Mouse (Mus musculus) ES-E14 (cell line): ENCODE measurements at regions not wholly inside any gene's neighbourhood (a gene's known extent, or its start where the extent isn't known, plus 50 kb on each side); places are given as distances from the start of the nearest gene placed in this dataset.

Experiments used
- HCFC1 ChIP-seq: IDR thresholded peaks from 2 replicates; pipeline ENCODE4 v1.6.1; 2012; ENCODE audit warnings: low read length, inconsistent platforms, borderline replicate concordance; ENCODE audit not compliant: insufficient read depth
- MAFK ChIP-seq: IDR thresholded peaks from 2 replicates; pipeline ENCODE4 v1.6.1; 2014; ENCODE audit warnings: mild to moderate bottlenecking, low read depth, low read length, inconsistent platforms; ENCODE audit not compliant: insufficient read depth
- ZC3H11A ChIP-seq: IDR thresholded peaks from 2 replicates; pipeline ENCODE4 v1.6.1; 2012; ENCODE audit warnings: low read depth, mild to moderate bottlenecking, inconsistent platforms, low read length, borderline replicate concordance
- ZNF384 ChIP-seq: IDR thresholded peaks from 2 replicates; pipeline ENCODE4 v1.6.1; 2012; ENCODE audit warnings: low read depth, low read length, inconsistent platforms

DNA sequence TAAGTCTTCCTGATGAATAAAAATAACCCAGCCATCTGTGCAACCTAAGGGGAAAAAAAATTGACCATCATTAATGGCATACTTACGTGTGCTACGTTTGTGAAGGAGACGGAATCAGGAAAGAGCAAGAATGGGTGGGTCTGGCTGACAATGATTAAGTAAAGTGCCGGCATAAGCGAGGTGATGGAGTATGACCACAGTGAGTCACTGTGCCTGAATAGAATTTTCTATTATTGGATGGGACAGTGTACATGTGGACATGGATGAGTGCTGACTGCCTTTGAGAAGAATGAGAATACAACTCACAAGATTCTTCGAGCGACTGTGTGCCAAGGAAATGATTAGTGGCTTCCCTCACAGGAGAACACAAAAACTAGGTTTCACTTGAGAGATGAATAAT, 711.4 kb downstream of the Nxph1 start:
- TF ChIP-seq MAFK (no peak), ZC3H11A (no peak), HCFC1 (no peak), ZNF384 (no peak)
